Mouse (Mus musculus): Measurements from ENCODE around the gene Gm7861.
"Not testable (repeated sequence)": the region's sequence is repeated elsewhere in the genome, so short reads cannot be mapped to it uniquely, and the experiment has no call there.

The Gm7861 gene

GRCm38 (mm10) chr8:21594408-21594807, at the start of gene Gm7861:
Gm7861 (minus strand) TSS chr8:21594508.
- in situ Hi-C loops (cut with MboI; ENCODE audit: low sequenced_read_pairs) = not testable (repeated sequence)

DNA sequence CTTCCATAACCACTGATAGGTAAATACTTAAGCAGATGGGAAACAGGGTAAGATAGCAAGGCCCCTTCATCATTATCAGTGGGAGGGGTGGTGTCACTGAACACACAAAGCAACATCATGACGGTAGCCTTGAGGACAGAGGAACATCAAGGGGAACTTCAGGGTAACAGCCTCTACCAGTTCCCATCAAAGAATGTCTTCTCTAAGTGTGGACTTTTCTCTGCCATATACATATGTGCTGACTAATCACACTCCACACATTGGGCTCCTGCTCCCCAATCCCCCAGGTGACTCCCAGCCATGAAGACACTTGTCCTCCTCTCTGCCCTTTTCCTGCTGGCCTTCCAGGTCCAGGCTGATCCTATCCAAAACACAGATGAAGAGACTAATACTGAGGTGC, 23.6 kb upstream of the Gm7861 start, which contains the start of gene Defa26:
Gene Defa26 (plus strand): TSS at position 301 of the 400 bp plus-strand sequence.
- in situ Hi-C loops (cut with MboI; ENCODE audit: low sequenced_read_pairs) = not testable (repeated sequence)

DNA sequence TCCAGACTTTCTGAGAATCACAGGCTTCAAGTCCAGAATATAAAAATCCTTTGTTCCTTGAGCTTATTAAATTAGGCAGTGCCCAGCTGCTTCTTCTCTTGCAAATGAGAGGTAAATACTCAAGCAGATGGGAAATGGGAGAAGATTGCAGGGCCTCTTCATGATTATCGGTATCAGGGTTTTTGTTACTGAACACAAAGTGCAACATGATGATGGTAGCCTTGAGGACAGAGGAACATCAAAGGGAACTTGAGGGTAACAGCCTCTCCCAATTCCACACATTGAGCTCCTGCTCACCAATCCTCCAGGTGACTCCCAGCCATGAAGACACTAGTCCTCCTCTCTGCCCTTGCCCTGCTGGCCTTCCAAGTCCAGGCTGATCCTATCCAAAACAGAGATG, 11.6 kb downstream of the Gm7861 start, which contains the start of gene Defa28:
Gene Defa28 (plus strand): TSS at position 301 of the 400 bp plus-strand sequence.
- in situ Hi-C loops (cut with MboI; ENCODE audit: low sequenced_read_pairs) = not testable (repeated sequence)

DNA sequence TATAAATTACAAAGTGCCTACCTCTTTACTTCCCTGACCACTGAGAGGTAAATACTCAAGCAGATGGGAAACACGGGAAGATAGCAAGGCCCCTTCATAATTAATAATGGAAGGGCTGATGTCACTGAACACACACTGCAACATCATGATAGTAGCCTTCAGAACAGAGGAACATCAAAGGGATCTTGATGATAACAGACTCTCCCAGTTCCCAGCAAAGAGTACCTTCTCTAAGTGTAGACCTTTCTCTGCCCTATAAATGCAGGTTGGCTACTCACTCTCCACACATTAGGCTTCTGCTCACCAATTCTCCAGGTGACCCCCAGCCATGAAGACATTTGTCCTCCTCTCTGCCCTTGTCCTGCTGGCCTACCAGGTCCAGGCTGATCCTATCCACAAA, 29.2 kb downstream of the Gm7861 start, which contains the start of gene Defa37:
Gene Defa37 (plus strand): TSS at position 301 of the 400 bp plus-strand sequence.
- in situ Hi-C loops (cut with MboI; ENCODE audit: low sequenced_read_pairs) = not testable (repeated sequence)
